Mouse (Mus musculus) gastrocnemius, postnatal 10 days (tissue): ENCODE results near the gene Mmgt1. TPM values are rescaled to one million over a fixed set of nuclear protein-coding genes. Genes with fewer than 3 reads are reported as not detected.
A peak's percentile ranks its signal among the peaks of the same experiment; 100 is the strongest.

Experiments used
- DNase-seq: peaks from one replicate; pipeline ENCODE4 v3.0.0; 2021; ENCODE audit warnings: mixed read lengths
- long read RNA-seq, 2 experiments: library from polyadenylated mRNA; stranded (forward); transcript quantifications; one replicate each; pipeline ENCODE4 v2.0.0; 2021
- microRNA-seq, 2 experiments: library from miRNA; unstranded; fragments of <30 nt; microRNA quantifications; one replicate each; pipeline ENCODE4 v1.2.0; 2021
- total RNA-seq, 2 experiments: library from RNA; stranded (reverse); gene quantifications; 2 replicates each; pipeline ENCODE4 v1.2.3; 2021

The Mmgt1 gene
- total RNA-seq = 10 to 100 TPM; 14.4 to 14.5 TPM
- long read RNA-seq, experiment 1, full-length matches to known transcripts = 3 of 3 reads
- long read RNA-seq, experiment 1, partial matches to known transcripts = 0 of 3 reads
- long read RNA-seq, experiment 1, other reads (novel, unspliced or antisense) = 0 of 3 reads
- long read RNA-seq, experiment 2, full-length matches to known transcripts = 7 of 9 reads
- long read RNA-seq, experiment 2, partial matches to known transcripts = 0 of 9 reads
- long read RNA-seq, experiment 2, other reads (novel, unspliced or antisense) = 2 of 9 reads

GRCm38 (mm10) chrX:56597887-56598640, at the start of gene Mmgt1:
TSS of gene Mmgt1 (minus strand) at chrX:56598069.
- peak; percentile 82 for DNase-seq

GRCm38 (mm10) chrX:56640066-56640465, 42.2 kb upstream of the Mmgt1 start:
- no peak for DNase-seq

- DNase-seq = no peak
These were observed 38.3 kb upstream of the Mmgt1 start for GRCm38 (mm10) chrX:56636185-56636584.

GRCm38 (mm10) chrX:56615236-56615635, 17.4 kb upstream of the Mmgt1 start:
- no peak for DNase-seq

- DNase-seq = peak; percentile 2
These were observed 12.4 kb upstream of the Mmgt1 start for GRCm38 (mm10) chrX:56610318-56610694.

- DNase-seq = peak; percentile 68
These were observed 11.9 kb upstream of the Mmgt1 start, which contains the start of gene Slc9a6 for GRCm38 (mm10) chrX:56609623-56610317. TSS of gene Slc9a6 (plus strand) at chrX:56609757.

- DNase-seq = no peak
These were observed 11.4 kb upstream of the Mmgt1 start for GRCm38 (mm10) chrX:56609285-56609622.

- no peak for DNase-seq
These were observed 9.3 kb upstream of the Mmgt1 start for GRCm38 (mm10) chrX:56607032-56607710.

- DNase-seq = no peak
These were observed 8.7 kb upstream of the Mmgt1 start for GRCm38 (mm10) chrX:56606536-56606935.

- DNase-seq = peak; percentile 8
These were observed 516 bp downstream of the Mmgt1 start for GRCm38 (mm10) chrX:56597219-56597886.

GRCm38 (mm10) chrX:56578200-56578599, 19.7 kb downstream of the Mmgt1 start:
- DNase-seq = no peak

GRCm38 (mm10) chrX:56572465-56572864, 25.4 kb downstream of the Mmgt1 start:
- DNase-seq = peak; percentile 16

GRCm38 (mm10) chrX:56553584-56553983, 44.3 kb downstream of the Mmgt1 start:
- no peak for DNase-seq

- DNase-seq = no peak
These were observed 48.4 kb downstream of the Mmgt1 start, which contains the start of gene Gm648 for GRCm38 (mm10) chrX:56549506-56549905. TSS of gene Gm648 (minus strand) at chrX:56549606.

GRCm38 (mm10) chrX:56537162-56537561, 60.7 kb downstream of the Mmgt1 start:
- no peak for DNase-seq

Small RNAs within 50 kb of the gene (microRNA-seq; reads per million reads assigned to microRNA genes)
- 0.25 to 0.64 reads per million in 2 experiments for gene Mir5116

Other genes starting within 250 kb of the Mmgt1 start
- gene Smim10l2a, start 223.5 kb downstream of the Mmgt1 start, total RNA-seq = under 1 TPM; 0.32 to 0.40 TPM
- not detected for gene Gm2174, start 150.1 kb downstream of the Mmgt1 start, total RNA-seq
- 10 to 100 TPM in 1 of 2 experiments, 1 to 10 TPM in 1; 8.9 to 13.4 TPM for gene Ints6l, start 143.2 kb downstream of the Mmgt1 start, total RNA-seq
- gene Gm10477, start 73.3 kb downstream of the Mmgt1 start, total RNA-seq = not detected
- not detected for gene Gm648, start 48.5 kb downstream of the Mmgt1 start, total RNA-seq
- gene Slc9a6, start 11.7 kb upstream of the Mmgt1 start, total RNA-seq = 10 to 100 TPM; 16.2 to 16.8 TPM
- 1,000 to 10,000 TPM; 1,223 to 1,283 TPM for gene Fhl1, start 133.7 kb upstream of the Mmgt1 start, total RNA-seq
- 1 to 10 TPM in 1 of 2 experiments, under 1 TPM in 1; 0.99 to 1.6 TPM for gene Map7d3, start 224.3 kb upstream of the Mmgt1 start, total RNA-seq